Mouse (Mus musculus) small intestine, adult 2 months (tissue): ENCODE data around the gene Rilp.

ENCODE experiments used
- CTCF ChIP-seq: fragments of 200-500 bp; IDR thresholded peaks from 2 replicates; pipeline ENCODE4 v1.5.1; 2012; ENCODE audit warnings: low read depth, mild to moderate bottlenecking, control low read depth, inconsistent platforms, low read length, moderate library complexity, mixed read lengths; ENCODE audit not compliant: insufficient replicate concordance, insufficient read length; ENCODE audit errors: extremely low read depth
- POLR2A ChIP-seq: fragments of 200-500 bp; IDR thresholded peaks from 2 replicates; pipeline ENCODE4 v1.6.1; 2012; ENCODE audit warnings: low read depth, mild to moderate bottlenecking, control low read depth, inconsistent platforms, low read length, moderate library complexity

- TF ChIP-seq POLR2A (no peak), CTCF (no peak)
These were observed 23.6 kb downstream of the Rilp start for GRCm38 (mm10) chr11:75533314-75534015.
